Mouse (Mus musculus): Measurements from ENCODE around the gene Eif4h.

Eif4h gene

DNA sequence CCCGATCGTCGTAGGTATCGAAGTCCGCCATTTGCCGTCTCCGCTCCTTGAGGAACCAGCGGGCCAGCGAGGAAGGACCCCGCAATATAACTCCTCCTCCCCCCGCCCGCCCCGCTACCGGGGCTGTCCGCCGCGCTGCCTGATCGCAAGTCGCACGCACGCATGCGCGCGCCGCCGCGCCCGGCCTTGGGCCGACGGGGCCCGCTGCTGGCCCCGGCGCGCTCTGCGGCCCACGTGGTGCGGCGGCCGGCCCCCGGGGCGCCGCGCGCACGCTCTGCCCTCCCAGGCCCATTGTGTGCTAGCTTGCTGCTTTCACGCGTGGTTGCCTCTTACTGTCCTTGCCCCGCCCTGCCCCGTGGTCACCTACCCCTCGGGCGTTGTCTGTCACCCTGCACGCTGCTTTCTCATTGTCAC is at the start of gene Eif4h:
TSS of gene Eif4h (minus strand) at position 222 of the 414 bp plus-strand sequence.
- DNase-seq (ENCODE audit: low read depth), result peak; percentile 85

DNA sequence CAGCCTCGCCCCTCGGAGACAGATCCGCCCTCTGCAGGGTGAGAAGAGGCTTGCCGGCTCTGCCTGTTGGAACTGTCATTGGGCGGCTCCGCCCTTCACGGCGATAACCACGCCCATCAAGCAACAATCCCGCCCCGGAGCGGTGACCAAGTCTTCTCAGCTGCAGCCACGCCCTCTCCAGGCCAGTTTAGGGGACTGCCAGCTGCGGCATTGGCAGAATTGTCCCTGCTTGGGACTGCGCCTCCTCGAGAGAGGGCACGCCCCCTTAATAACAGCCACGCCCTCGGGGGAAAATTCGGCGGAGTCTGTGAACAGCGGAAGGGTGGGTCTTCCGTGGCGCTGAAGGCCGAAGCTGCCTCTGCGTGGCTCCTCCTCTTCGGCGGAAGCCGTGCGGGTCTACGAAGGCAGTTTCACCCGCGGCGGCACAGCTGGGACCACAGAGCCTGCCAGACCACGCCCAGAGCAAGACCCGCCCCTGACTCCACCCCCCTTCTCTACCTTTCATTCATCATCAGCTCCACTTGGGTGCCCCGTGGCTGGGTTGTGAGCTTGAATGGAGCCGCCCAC is 49.5 kb upstream of the Eif4h start:
- peak; percentile 98 for DNase-seq (ENCODE audit: low read depth)

DNA sequence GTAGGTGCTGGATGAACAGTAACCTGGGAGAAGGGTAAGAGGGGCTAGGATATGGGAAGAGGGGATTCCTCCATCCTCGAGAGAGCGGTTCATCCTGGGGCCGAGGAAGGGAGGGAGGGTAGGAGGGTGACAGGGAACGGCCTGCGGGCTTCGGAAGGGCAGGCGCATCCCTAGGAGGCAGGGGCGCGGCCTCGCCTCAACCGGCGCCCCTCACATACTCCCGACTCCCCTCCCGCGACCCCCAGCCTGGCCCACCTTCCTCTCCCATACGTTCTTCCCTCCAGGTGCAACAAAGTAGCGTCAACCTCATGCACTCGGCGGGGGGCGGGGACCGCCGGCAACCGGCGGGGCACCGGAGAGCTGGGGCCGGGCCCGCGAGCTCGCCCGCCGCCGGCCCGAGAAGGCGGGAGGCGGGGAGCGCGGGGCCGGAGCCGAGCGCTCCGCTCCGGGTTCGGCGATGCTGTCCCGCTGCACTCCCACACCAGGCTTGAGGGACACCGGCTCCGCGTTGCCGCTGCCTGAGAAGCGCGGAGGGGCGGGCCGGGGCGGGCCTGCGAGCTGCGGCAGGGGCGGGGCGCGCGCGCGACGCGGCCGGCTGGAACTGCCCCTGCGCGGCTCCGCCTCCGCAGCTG is 48.9 kb upstream of the Eif4h start, which contains the start of gene Limk1:
TSS of gene Limk1 (minus strand) at position 513 of the 632 bp plus-strand sequence.
- no peak for DNase-seq (ENCODE audit: low read depth)

DNA sequence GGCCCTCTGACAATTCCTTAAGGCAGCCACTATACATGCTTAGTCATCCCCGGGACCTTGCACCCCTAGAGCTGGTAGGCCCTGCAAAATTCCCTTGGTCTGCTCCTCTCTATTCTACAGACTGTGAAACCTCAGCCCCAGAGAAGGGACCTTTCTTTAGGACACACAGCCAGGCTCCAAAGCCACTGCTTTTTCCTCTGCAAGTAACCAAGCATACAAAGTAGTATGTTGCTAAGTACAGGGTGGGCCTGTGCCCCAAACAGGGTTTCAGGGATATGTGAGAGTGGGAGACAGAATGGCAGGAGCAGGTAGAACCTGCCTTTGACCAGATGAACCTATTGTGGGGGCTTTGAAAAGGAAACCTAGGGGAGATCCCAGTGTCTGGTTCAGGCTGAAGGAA is 47.9 kb upstream of the Eif4h start:
- DNase-seq (ENCODE audit: low read depth), result no peak

DNA sequence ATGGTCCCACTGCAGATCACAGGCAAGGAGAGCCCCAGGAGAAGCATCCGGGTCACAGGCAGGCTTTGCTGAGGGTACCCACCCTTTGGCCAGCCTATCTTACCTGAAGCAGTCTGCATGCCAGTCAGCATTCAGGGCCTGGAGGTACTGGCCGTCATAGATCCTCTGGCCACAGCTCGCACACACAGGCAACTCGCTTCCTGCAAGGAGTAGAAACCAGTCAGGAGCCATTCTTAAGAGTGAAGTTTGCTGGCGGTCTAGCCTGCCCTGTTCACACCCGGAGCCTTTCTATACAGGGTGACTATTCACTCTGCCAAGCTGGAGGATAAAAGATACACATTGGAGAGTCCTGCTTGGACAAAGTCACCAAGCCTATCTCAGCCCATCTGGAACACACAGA is 47.3 kb upstream of the Eif4h start:
- DNase-seq (ENCODE audit: low read depth), result no peak

DNA sequence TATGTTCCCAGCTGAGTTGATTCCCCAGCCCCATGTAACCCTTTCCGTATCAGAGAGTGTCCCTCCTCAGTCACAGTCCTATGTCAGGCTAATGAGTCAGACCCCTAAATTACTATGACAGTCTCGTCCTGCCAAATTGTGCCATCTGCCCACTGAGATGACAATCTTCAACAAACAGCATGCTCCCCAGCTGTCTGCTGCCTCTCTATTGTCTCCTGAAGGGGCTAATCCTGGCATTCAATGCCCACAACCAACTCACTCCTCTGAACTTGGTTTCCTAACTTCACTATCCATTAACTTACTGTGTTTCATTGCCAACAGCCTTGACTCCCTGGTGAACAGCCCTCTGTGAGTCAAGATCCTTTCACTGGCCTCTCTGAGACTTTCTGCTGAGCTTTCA is 45.1 kb upstream of the Eif4h start:
- no peak for DNase-seq (ENCODE audit: low read depth)

DNA sequence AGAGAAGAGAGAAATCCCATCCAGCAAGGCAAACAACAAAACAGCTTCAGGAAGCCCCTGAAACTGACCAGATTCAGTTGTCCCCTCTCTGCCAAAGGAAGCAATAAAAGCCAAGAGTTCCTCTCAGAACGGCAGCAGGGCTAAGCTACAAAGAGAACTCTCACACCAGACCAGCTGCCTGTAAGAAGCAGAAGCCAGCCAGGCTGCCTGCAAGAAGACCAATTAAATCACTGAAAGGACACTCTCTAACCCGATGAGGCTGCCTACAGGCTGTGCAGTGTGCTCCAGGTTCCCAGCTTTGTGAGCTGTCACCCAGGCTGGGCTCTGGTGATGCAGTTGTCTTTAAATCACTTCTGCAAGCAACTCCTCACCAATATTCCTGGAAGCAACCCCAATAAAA is 44.5 kb upstream of the Eif4h start:
- DNase-seq (ENCODE audit: low read depth), result no peak

DNA sequence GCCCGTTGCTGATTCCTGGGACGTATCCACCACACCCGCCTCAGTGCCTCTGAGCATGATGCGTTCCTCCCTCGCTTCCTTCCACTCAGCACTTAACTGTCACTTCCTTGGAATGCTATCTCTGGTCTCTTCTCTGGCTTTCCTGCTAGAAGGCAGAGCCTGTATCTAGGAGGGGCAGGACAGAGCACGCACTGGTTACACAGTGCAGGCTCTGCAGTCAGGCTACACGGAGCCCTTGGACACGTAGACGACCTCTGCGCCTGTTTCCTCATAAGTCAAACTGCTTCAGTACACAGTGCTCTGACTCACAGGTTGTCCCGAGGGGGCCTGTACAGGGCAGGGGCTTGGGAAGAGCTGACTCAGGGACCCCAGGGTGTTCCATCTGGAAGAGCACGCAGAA is 40.9 kb upstream of the Eif4h start:
- DNase-seq (ENCODE audit: low read depth), result no peak

DNA sequence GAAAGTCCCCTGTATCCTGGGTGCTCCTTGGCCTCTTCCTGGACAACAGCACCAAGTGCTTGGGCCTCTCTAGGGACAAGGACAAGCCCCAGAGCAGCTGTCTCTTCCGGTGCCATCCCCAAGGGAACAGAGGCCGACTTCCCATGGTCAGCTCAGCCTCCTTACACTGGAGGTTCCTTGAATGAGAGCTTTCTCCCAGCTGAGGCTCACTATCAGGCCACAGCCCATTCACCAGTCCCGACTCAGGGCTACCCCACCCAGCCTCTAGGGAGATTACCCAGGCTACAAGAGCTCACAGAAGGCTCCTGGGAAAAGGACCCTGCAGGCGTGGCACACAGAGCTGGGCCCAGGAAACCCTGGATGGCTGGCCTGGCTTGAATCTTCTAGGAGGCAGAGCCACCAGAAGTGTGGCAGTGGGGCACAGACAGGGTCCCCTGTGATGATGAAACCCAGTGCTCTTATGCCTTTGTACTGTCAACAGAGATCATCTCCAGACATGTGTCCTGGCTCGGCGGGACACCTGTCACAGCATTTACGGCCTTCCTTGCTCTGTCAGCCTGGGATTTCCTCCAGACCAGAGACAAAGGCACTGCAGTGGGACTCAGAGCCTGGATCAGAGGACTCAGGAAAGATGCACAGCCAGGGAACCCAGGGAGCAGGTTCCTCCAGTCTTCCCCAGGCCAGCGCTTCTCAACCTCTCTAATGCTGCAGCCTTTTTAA is 39.7 kb upstream of the Eif4h start:
- peak; percentile 37 for DNase-seq (ENCODE audit: low read depth)

DNA sequence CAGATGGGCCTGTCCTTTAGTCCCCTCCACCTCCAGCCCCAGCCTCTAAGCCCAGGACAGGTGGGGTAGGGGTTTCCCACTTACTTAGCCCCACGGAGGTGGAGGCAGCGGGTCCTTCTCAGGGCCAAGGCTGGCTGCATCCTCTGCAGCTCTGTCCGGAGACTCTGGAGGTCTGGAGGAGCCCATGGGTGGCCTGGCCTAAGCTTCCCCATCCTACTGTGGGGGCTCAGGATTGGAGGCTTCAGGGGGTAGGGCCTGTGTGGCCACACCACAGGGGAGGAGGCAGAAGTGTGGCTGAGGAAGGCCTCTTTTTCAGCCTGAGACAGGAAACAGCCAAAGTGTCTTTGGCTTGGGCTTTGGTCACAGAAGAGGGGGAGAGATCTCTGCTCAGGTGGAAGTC is 38.7 kb upstream of the Eif4h start:
- DNase-seq (ENCODE audit: low read depth), result no peak

DNA sequence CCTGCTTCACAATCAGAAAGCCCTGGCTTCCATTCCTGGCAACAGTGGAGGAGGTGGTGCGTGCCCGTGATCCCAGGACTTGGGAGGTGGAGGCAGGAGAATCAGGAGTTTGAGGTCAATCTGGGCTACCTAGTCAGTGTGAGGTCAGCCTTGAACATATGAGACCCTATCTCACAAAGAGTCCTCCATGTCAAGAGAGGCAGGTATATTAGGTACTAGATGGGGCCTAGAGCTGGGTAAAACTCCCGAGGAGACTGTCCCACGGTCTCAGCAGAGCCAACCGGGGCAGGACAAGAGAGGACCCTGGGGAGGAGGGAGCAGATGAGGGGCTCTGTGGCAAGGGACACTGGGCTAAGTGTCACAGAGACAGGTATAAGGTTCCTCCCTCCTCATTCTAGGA is 38.2 kb upstream of the Eif4h start:
- DNase-seq (ENCODE audit: low read depth), result no peak

DNA sequence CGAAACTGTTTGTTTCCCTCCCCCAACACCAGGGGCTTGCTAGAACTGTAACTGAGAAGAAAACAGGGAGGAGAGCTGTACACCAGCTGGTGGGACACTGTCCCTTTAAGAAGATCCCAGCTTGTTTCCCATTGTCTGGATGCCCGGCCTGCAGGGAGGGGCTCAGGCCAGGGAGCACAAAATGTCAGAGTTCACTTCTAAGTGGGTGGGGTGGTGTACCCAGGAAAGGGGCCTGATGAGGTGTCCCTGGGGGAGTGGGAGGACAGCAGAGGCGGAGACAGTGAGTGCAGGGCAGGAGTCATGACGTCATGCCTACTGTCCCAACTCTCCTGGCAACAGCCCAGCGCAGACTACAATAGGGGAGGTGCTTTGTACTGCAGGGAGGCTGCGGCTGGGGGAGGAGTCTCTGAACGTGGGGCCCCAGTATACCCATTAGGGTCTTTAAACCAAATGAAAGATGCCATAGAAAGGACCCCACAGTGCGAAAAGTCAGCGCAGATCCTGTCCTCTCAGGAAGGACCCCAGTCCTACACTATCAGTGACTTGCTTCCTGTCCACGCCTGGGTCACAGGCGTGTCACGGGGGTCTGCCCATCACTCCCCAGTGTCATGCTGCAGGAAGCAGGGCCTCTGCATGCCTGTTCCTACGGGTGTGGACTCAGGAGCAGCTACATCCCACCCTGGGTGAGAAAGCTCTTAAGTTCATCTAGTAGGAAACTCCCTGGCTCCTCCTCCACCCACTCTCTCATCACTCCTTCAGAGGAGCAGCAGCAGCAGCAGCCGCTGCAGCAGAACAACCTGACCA is 36.9 kb upstream of the Eif4h start:
- peak; percentile 53 for DNase-seq (ENCODE audit: low read depth)

DNA sequence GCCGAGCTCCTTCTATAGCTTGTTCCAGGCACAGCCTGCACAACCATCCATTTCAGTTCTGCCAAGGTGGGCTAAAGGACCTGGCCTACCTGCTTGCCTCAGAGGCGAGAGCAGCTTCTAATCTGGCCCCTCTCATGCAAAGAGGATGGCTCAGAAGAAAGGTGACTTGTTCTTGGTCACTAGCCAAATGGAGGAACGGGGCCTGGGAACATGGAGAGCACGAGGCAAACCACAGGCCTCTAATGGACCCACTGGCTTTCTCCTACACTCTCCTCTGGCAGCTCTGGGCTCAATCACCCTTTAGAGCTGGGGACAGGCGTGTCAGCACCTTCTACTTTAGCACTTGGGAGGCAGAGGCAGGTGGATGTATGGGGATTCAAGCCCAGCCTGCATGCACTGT is 35.7 kb upstream of the Eif4h start:
- no peak for DNase-seq (ENCODE audit: low read depth)

DNA sequence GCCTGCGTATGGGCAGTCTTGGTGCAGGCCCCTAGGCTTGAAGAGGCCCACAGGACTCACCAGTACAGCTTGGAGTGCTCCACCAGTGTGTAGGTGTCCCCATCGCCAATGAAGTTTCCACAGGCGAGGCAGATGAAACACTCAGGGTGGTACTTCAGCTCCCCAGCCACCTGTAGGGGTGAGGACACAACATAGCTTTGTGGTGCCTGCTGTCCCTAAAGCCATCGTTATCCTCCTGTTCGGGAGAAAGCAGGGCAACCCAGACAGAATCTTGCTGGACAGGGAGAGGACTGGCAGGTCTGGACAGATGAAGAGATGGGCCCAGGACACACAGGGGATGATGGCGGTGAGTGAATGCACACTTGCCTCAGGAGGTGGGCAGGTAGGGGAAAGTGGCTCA is 33.3 kb upstream of the Eif4h start:
- DNase-seq (ENCODE audit: low read depth), result no peak

DNA sequence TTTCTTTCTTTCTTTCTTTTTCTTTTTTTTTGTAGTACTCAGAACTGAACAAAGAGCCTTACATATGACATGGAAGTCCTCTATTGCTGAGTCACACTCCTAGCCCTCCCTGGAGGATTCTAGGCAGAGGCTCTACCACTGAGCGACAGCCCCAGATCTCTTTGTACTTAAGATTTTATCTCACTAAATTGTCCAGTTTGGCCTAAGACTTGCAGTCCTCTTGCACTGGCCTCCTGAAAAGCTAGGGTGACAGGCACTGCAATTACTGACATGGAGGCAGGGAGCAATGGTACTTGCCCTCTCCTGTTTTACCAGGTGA is 32.9 kb upstream of the Eif4h start:
- no peak for DNase-seq (ENCODE audit: low read depth)

DNA sequence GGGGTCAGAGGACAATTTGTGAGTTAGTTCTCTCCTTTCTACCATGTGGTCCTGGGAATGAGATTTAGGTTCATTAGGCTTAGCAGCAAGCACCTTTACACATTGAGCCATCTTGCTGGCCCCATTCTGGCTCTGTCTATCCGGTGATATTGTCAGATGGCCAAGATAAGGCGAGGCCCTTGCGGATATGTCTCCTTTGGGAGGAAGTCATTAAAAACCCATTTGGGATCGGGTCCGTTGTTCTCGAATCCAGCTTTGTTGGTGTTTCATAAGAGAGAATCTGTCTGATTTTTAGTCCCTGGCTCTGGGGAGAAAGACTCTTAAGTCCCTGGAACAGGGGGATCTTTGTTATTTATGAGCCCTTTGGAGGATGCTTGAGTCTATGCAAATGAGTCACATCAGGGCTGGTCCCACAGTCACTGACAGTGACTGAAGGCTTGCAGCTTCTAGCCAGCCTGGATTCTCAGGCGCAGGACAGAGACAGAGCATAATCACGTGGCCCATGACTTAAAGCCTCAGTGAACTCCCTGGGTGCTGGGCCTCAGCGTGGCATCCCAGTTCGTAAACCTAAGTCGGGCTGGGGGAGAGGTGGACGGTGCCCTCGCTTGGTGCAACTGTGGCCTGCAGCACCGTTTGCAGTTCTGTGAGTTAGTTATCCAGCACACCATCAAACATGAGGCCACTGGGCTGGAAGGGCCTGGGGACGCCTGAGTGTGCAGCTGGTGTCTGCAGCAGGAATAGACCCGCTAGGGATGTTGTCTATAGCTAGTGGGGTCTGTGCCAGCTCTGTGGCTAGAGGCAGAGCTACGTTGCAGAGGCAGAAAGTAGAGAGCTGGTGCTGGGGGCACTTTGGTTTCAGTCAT is 32.3 kb upstream of the Eif4h start:
- DNase-seq (ENCODE audit: low read depth), result no peak

DNA sequence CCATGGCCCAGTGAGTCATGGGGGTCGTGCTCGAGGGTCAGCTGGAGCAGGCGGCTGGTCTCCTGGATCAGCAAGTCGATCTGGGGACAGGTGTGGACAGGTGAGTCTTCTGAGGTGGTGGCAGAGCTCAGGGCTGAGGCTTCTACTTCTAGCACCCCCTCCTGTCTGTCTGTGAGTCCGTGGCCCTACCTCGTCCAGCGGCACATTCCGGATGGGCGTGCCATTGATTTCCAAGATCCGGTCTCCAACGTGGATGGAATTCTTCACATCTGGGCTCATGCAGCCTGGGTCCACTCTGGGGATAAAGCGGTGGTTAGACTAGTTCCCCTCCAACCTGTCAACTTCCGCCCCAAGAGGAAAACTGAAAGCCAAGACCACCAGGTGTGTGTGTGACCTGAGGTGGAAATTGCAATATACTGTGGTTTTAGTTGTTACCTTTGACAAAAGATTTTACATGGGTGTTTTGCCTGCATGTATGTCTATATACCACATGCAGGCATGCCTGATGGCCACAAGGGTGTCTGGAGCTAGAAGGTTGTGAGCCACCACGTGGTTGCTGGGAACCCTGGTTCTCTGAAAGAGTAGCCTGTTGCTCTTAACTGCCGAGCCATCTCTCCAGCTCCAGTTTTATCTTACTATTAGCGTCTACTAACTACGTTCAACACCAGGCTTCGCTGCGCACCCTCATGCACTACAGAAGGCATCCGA is 29.9 kb upstream of the Eif4h start:
- no peak for DNase-seq (ENCODE audit: low read depth)

DNA sequence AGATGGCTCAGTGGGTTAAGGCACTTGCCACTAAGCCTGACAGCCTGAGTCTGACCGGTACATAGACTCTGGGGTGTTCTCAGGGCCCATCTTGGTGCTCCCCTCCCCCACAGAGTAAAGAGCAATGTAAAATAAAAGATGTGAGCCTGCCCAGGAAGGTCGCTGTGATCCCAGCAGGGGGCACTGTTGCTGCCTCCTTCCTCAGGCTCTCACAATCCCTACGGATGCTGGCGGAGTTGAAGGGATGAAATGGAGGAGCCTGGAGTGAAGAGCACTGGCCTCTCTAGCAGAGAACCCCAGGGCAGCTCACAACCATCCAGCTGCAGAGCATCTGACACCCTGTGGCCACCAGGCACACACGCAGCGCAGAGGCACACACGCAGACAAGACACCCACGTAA is 29.2 kb upstream of the Eif4h start:
- DNase-seq (ENCODE audit: low read depth), result no peak

DNA sequence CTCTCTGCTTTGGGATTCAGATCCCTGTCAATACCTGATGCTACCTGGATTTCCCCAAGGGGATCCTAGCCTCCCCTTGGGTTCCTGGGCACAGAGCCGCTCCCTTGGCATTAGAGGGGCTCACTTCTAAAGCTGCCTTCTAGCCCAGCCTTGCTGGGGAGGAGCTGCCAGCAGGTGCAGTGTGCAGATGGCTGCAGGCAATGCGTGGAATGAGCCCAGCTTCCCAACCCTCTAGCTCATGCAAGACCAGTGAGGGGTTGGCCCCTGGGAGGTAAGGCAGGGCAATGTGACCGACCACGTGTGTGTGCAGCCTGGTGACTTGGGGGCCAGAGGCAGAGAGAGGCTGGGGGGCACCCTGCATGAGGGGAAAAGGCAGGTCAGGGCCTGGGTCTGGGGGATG is 17.4 kb upstream of the Eif4h start:
- DNase-seq (ENCODE audit: low read depth), result no peak

DNA sequence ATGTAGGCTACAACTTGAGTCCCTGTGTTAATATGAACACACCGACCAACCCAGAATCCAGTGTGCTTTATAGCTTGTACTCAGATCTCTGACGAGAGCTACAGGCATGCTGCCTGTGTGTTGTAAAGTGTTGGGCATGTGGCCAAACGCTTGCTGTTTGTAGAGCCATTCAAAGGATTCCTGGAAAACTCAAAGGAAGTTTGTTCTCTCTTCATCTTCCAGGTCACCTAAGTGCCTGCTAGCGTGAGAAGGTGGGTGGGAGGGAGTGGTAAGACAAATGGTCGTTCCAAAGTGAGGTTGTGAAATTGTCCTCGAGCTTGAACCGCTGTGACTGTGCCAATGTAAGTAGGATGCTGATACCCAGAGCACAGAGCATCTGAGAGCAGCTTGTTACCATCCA is 12.7 kb upstream of the Eif4h start:
- no peak for DNase-seq (ENCODE audit: low read depth)

DNA sequence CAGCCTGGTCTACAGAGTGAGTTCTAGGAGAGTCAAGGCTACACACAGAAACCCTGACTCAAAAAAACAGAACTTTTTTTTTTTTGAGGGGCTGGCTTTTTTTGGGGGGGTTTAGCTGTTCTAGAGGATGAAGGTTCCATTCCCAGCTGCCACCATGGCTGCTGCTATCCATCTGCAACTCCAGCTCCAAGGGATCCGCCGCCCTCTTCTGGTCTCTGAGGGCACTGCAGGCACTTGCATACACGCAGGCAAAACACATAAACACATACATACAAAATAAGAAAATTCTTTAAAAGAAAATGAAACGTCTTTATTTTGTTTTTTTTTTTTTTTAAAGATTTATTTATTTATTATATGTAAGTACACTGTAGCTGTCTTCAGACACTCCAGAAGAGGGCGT is 11.6 kb upstream of the Eif4h start:
- DNase-seq (ENCODE audit: low read depth), result no peak

Measured in c-Kit-positive CD71-positive TER-119-negative erythroid progenitor cells, embryonic 14.5 days (primary cell).